Mouse (Mus musculus): ENCODE data around the gene Commd6. TPM values are rescaled to one million over a fixed set of nuclear protein-coding genes. Genes with fewer than 3 reads are reported as not detected.
A peak's percentile ranks its signal among the peaks of the same experiment; 100 is the strongest.

Gene Commd6
- polyA plus RNA-seq, 2 experiments: 20.2 to 40.7 TPM

- ATAC-seq (ENCODE audit: insufficient read depth) (no peak), DNase-seq (ENCODE audit: low read depth in 3 of 3, low spot score in 3 of 3) (no peak)
- no peak overlapping the region for H3K27ac ChIP-seq
- 65% methylated on average over 3 of the region's 3 CpGs for WGBS (ENCODE audit: insufficient replicate concordance)
- TF ChIP-seq EP300 (IDR thresholded peaks at IDR 0.05; ENCODE audit: low read depth) (no peak), CTCF (IDR thresholded peaks at IDR 0.05; ENCODE audit: low read depth) (no peak)
- H3K4me3 ChIP-seq (ENCODE audit: insufficient read depth in 1 of 2, low read depth in 2 of 2, low read length in 2 of 2): no peak overlapping the region
- no peaks in the 10 kb centered on the region for H3K36me3 ChIP-seq (replicated peaks; ENCODE audit: control insufficient read depth, insufficient read depth, low read depth)
- H3K9me3 ChIP-seq (ENCODE audit: control insufficient read depth, low read length): no peaks in the 10 kb centered on the region
- H3K4me2 ChIP-seq (ENCODE audit: low read depth): no peak overlapping the region
- H3K4me1 ChIP-seq (replicated peaks; ENCODE audit: control insufficient read depth in 2 of 2, insufficient read depth in 2 of 2, low read length in 1 of 2): no peaks in the 10 kb centered on the region
- peaks cover 7% of the 10 kb centered on the region for H3K27me3 ChIP-seq (ENCODE audit: control insufficient read depth, insufficient read depth, low read length)
- H3K9ac ChIP-seq (replicated peaks): no peak overlapping the region
These were observed 37.6 kb downstream of the Commd6 start for GRCm38 (mm10) chr14:101602851-101603250.

- ATAC-seq (ENCODE audit: insufficient read depth): 0 out of 2 replicates have a peak, but pooled peaks have one; percentile 15
- Histone ChIP-seq H3K4me1 (replicated peaks; ENCODE audit: control insufficient read depth in 2 of 2, insufficient read depth in 2 of 2, low read length in 1 of 2) (no peaks in the 10 kb centered on the region), H3K4me2 (ENCODE audit: low read depth) (no peak overlapping the region), H3K27ac (no peak overlapping the region), H3K9ac (replicated peaks) (no peak overlapping the region), H3K4me3 (ENCODE audit: insufficient read depth in 1 of 2, low read depth in 2 of 2, low read length in 2 of 2) (no peak overlapping the region), H3K27me3 (ENCODE audit: control insufficient read depth, insufficient read depth, low read length) (no peaks in the 10 kb centered on the region), H3K9me3 (ENCODE audit: control insufficient read depth, low read length) (no peaks in the 10 kb centered on the region), H3K36me3 (replicated peaks; ENCODE audit: control insufficient read depth, insufficient read depth, low read depth) (no peaks in the 10 kb centered on the region)
- no peak for TF ChIP-seq CTCF (IDR thresholded peaks at IDR 0.05; ENCODE audit: low read depth)
- TF ChIP-seq EP300 (IDR thresholded peaks at IDR 0.05; ENCODE audit: low read depth): no peak
- WGBS (ENCODE audit: insufficient replicate concordance): 82% methylated on average over 12 of the region's 14 CpGs
- no peak for DNase-seq (ENCODE audit: low read depth in 3 of 3, low spot score in 3 of 3)
These were observed 43.3 kb downstream of the Commd6 start for GRCm38 (mm10) chr14:101597096-101597715.

GRCm38 (mm10) chr14:101596691-101597090 lies 43.8 kb downstream of the Commd6 start:
- Histone ChIP-seq H3K27me3 (ENCODE audit: control insufficient read depth, insufficient read depth, low read length) (no peaks in the 10 kb centered on the region), H3K4me3 (ENCODE audit: insufficient read depth in 1 of 2, low read depth in 2 of 2, low read length in 2 of 2) (no peak overlapping the region), H3K36me3 (replicated peaks; ENCODE audit: control insufficient read depth, insufficient read depth, low read depth) (no peaks in the 10 kb centered on the region), H3K27ac (no peak overlapping the region), H3K9ac (replicated peaks) (no peak overlapping the region), H3K4me2 (ENCODE audit: low read depth) (no peak overlapping the region), H3K9me3 (ENCODE audit: control insufficient read depth, low read length) (no peaks in the 10 kb centered on the region), H3K4me1 (replicated peaks; ENCODE audit: control insufficient read depth in 2 of 2, insufficient read depth in 2 of 2, low read length in 1 of 2) (no peaks in the 10 kb centered on the region)
- ATAC-seq (ENCODE audit: insufficient read depth) (no peak), DNase-seq (ENCODE audit: low read depth in 3 of 3, low spot score in 3 of 3) (no peak)
- TF ChIP-seq EP300 (IDR thresholded peaks at IDR 0.05; ENCODE audit: low read depth) (no peak), CTCF (IDR thresholded peaks at IDR 0.05; ENCODE audit: low read depth) (no peak)
- WGBS (ENCODE audit: insufficient replicate concordance): 75% methylated on average over 9 of the region's 9 CpGs

GRCm38 (mm10) chr14:101595301-101596080 lies 45.0 kb downstream of the Commd6 start:
- H3K9me3 ChIP-seq (ENCODE audit: control insufficient read depth, low read length): no peaks in the 10 kb centered on the region
- no peaks in the 10 kb centered on the region for H3K27me3 ChIP-seq (ENCODE audit: control insufficient read depth, insufficient read depth, low read length)
- ATAC-seq (ENCODE audit: insufficient read depth) (no peak), DNase-seq (ENCODE audit: low read depth in 3 of 3, low spot score in 3 of 3) (no peak)
- H3K27ac ChIP-seq: no peak overlapping the region
- H3K4me1 ChIP-seq (replicated peaks; ENCODE audit: control insufficient read depth in 2 of 2, insufficient read depth in 2 of 2, low read length in 1 of 2): no peaks in the 10 kb centered on the region
- H3K4me2 ChIP-seq (ENCODE audit: low read depth): no peak overlapping the region
- no peak overlapping the region for H3K4me3 ChIP-seq (ENCODE audit: insufficient read depth in 1 of 2, low read depth in 2 of 2, low read length in 2 of 2)
- 69% methylated on average over 13 of the region's 13 CpGs for WGBS (ENCODE audit: insufficient replicate concordance)
- no peaks in the 10 kb centered on the region for H3K36me3 ChIP-seq (replicated peaks; ENCODE audit: control insufficient read depth, insufficient read depth, low read depth)
- no peak overlapping the region for H3K9ac ChIP-seq (replicated peaks)
- TF ChIP-seq CTCF (IDR thresholded peaks at IDR 0.05; ENCODE audit: low read depth): no peak
- no peak for TF ChIP-seq EP300 (IDR thresholded peaks at IDR 0.05; ENCODE audit: low read depth)

- 77% methylated on average over 5 of the region's 5 CpGs for WGBS (ENCODE audit: insufficient replicate concordance)
- no peak overlapping the region for H3K27ac ChIP-seq
- ATAC-seq (ENCODE audit: insufficient read depth): no peak
- DNase-seq (ENCODE audit: low read depth in 3 of 3, low spot score in 3 of 3): no peak
- H3K9me3 ChIP-seq (ENCODE audit: control insufficient read depth, low read length): no peaks in the 10 kb centered on the region
- no peak overlapping the region for H3K4me2 ChIP-seq (ENCODE audit: low read depth)
- TF ChIP-seq CTCF (IDR thresholded peaks at IDR 0.05; ENCODE audit: low read depth) (no peak), EP300 (IDR thresholded peaks at IDR 0.05; ENCODE audit: low read depth) (no peak)
- no peak overlapping the region for H3K4me3 ChIP-seq (ENCODE audit: insufficient read depth in 1 of 2, low read depth in 2 of 2, low read length in 2 of 2)
- no peaks in the 10 kb centered on the region for H3K27me3 ChIP-seq (ENCODE audit: control insufficient read depth, insufficient read depth, low read length)
- no peak overlapping the region for H3K9ac ChIP-seq (replicated peaks)
- H3K4me1 ChIP-seq (replicated peaks; ENCODE audit: control insufficient read depth in 2 of 2, insufficient read depth in 2 of 2, low read length in 1 of 2): no peaks in the 10 kb centered on the region
- H3K36me3 ChIP-seq (replicated peaks; ENCODE audit: control insufficient read depth, insufficient read depth, low read depth): no peaks in the 10 kb centered on the region
These were observed 46.5 kb downstream of the Commd6 start for GRCm38 (mm10) chr14:101594001-101594400.
